Mouse (Mus musculus) lung, embryonic 16.5 days (tissue): ENCODE measurements around the gene Hs6st3. TPM values are rescaled to one million over a fixed set of nuclear protein-coding genes. Genes with fewer than 3 reads are reported as not detected.

Experiments used
- ATAC-seq: fragments of 200-750 bp; cut with Nextera tagmentation; 2 replicates; pipeline ENCODE4 v1.8.0; 2017; ENCODE audit warnings: low read depth, mild to moderate bottlenecking, moderate library complexity
- H3K27ac ChIP-seq: fragments of 300-500 bp; sonication (generic); 2 replicates; pipeline ENCODE4 v1.5.1; 2014; ENCODE audit warnings: mild to moderate bottlenecking, control low read depth, low read length
- H3K27me3 ChIP-seq: fragments of 300-500 bp; sonication (generic); 2 replicates; pipeline ENCODE4 v1.6.1; 2014; ENCODE audit warnings: low read depth, low read length, mixed read lengths; ENCODE audit not compliant: control insufficient read depth, insufficient read depth
- H3K36me3 ChIP-seq: fragments of 300-500 bp; sonication (generic); 2 replicates; pipeline ENCODE4 v1.6.1; 2014; ENCODE audit warnings: low read length; ENCODE audit not compliant: control insufficient read depth, insufficient read depth
- H3K4me1 ChIP-seq: fragments of 300-500 bp; sonication (generic); replicated peaks from 2 replicates; pipeline ENCODE4 v1.6.1; 2014; ENCODE audit warnings: low read length, mixed read lengths; ENCODE audit not compliant: control insufficient read depth, insufficient read depth
- H3K4me2 ChIP-seq: fragments of 300-500 bp; sonication (generic); 2 replicates; pipeline ENCODE4 v1.6.1; 2014; ENCODE audit warnings: low read depth, low read length, control low read depth
- H3K4me3 ChIP-seq: fragments of 300-500 bp; sonication (generic); 2 replicates; pipeline ENCODE4 v1.5.1; 2014; ENCODE audit warnings: mild to moderate bottlenecking, low read length, control low read depth
- H3K9ac ChIP-seq: fragments of 300-500 bp; sonication (generic); 2 replicates; pipeline ENCODE4 v1.6.1; 2014; ENCODE audit warnings: low read length, control low read depth
- H3K9me3 ChIP-seq: fragments of 300-500 bp; sonication (generic); 2 replicates; pipeline ENCODE4 v1.6.1; 2016; ENCODE audit warnings: low read length; ENCODE audit not compliant: control insufficient read depth
- WGBS: fragments of 180-500 bp; shearing (Covaris S2); extraction: QIAGEN DNeasy Blood & Tissue Kit; methylation state at CpG from one replicate; pipeline ENCODE4 v1.1.7; 2014; 5-methylcytosine and 5-hydroxymethylcytosine counted together
- polyA plus RNA-seq: library from polyadenylated mRNA; unstranded; fragments of >200 nt; fragmentation: Nextera tagmentation; extraction: Ambion mirVana; gene quantifications from 2 replicates; pipeline ENCODE4 v1.2.1, GENCODE M21; 2015

The Hs6st3 gene
- 0.43 and 0.52 TPM in 2 replicates for polyA plus RNA-seq

DNA sequence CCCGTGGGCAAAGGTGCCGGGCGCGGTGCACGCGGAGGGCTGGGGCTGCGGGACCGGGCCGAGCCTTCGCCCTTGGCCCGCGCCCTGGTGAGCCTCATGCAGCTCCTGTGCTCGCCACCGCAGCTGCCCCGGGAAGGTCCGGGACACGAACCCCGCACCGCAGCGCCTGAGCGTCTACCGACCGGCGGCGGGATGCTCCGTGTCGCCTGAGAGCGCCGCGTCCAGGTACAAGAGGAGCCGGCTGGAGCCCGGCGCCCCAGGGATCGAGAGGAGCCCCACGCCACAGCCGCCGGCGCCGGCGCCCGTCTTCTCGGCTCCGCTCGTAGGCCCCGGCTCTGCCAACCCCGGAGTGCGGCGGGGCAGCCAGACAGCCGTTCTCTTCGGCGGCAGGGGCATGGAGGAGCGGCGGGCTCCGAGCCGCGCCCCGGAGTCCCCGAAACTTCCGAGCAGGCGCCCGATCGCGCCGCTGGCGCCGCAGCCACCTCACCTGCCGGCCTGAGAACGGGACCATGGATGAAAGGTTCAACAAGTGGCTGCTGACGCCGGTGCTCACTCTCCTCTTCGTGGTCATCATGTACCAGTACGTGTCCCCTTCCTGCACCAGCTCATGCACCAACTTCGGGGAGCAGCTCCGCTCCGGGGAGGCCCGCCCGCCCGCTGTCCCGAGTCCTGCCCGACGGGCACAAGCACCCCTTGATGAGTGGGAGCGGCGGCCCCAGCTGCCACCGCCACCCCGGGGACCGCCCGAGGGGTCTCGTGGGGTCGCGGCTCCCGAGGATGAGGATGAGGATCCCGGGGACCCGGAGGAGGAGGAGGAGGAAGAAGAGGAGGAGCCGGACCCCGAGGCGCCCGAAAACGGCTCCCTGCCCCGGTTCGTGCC, at the start of gene Hs6st3:
Hs6st3 (plus strand) TSS at position 436 of the 880 bp plus-strand sequence.
- H3K27me3 ChIP-seq = peaks cover 26% of the 10 kb centered on the region
- no peak within 1 kb of the TSS for H3K27ac ChIP-seq
- H3K4me1 ChIP-seq = peaks cover 4% of the 10 kb centered on the region; the same call in 1 of the 2 replicates
- H3K9ac ChIP-seq = peak within 1 kb of the TSS; percentile 78
- peak within 1 kb of the TSS; percentile 75 for H3K4me3 ChIP-seq
- H3K9me3 ChIP-seq = no peaks in the 10 kb centered on the region
- under 1% methylated on average over 70 of the region's 100 CpGs for WGBS
- no peaks in the 10 kb centered on the region for H3K36me3 ChIP-seq
- H3K4me2 ChIP-seq = peak within 1 kb of the TSS; percentile 97
- peak; percentile 41 for ATAC-seq

GRCm38 (mm10) chr14:119098851-119099569, 39.1 kb upstream of the Hs6st3 start, which contains the start of gene Uggt2:
TSS of gene Uggt2 (minus strand) at chr14:119099430.
- ATAC-seq = peak; percentile 95
- Histone ChIP-seq H3K4me2 (peak within 1 kb of the TSS; percentile 93), H3K4me3 (peak within 1 kb of the TSS; percentile 78), H3K27ac (peak within 1 kb of the TSS; percentile 74), H3K36me3 (no peaks in the 10 kb centered on the region), H3K9ac (peak within 1 kb of the TSS; percentile 86), H3K9me3 (no peaks in the 10 kb centered on the region), H3K4me1 (no peaks in the 10 kb centered on the region; the same call in 1 of the 2 replicates), H3K27me3 (no peaks in the 10 kb centered on the region)
- WGBS = under 1% methylated on average over 60 of the region's 72 CpGs

DNA sequence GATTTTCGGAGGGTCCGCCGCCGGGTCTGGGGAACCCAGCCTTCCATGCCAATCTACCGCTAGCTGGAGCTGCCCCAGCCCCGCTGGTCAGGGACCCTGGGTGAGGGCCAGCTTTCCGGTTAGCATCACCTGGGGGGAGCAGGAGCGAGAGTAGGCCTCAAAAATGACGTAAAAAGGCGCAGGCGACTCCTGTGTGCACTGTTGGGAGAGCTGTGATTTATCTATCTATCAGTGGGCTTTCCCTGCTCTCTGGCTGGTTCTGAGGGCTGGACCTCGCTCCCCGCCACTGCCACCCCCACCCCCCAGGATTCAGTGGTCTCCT, 38.6 kb upstream of the Hs6st3 start:
- Histone ChIP-seq H3K4me3 (peak overlapping the region; percentile 78), H3K9me3 (no peaks in the 10 kb centered on the region), H3K36me3 (no peaks in the 10 kb centered on the region), H3K4me1 (no peaks in the 10 kb centered on the region; the same call in 1 of the 2 replicates), H3K4me2 (peak overlapping the region; percentile 93), H3K27me3 (no peaks in the 10 kb centered on the region), H3K9ac (peak overlapping the region; percentile 86), H3K27ac (peak overlapping the region; percentile 74)
- WGBS = 2% methylated on average over 13 of the region's 13 CpGs
- peak; percentile 78 for ATAC-seq

DNA sequence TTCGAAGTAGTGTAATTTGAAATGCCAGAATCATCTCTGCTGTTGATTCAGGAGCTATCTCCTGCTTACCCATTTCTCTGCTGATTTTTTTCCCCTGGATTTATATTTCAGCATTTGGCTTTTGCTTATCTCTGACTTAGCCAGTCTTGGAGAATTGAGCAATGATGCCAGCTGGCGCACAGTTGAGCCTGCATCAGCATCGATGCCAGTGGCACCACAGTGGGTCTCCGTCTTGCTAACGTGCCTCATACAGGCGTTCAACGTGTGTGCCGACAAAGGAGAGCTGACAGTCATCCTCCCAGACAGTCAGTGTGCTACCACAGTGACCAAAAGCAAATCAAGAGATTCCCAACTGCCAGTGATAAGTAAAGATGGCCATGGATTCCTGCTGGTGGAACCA, 30.6 kb upstream of the Hs6st3 start:
- H3K27me3 ChIP-seq = no peaks in the 10 kb centered on the region
- no peak for ATAC-seq
- WGBS = 86% methylated on average over 8 of the region's 8 CpGs

GRCm38 (mm10) chr14:119108776-119109301, 29.3 kb upstream of the Hs6st3 start:
- WGBS = 34% methylated on average over 7 of the region's 7 CpGs

More for the DNA sequence above, 30.6 kb upstream of the Hs6st3 start:
- Histone ChIP-seq H3K9me3 (no peaks in the 10 kb centered on the region), H3K4me2 (no peak overlapping the region), H3K9ac (no peak overlapping the region), H3K4me1 (no peaks in the 10 kb centered on the region), H3K27ac (no peak overlapping the region), H3K36me3 (no peaks in the 10 kb centered on the region), H3K4me3 (no peak overlapping the region)

GRCm38 (mm10) chr14:119109776-119110218, 28.3 kb upstream of the Hs6st3 start:
- peak; percentile 90 for ATAC-seq
- H3K27me3 ChIP-seq = no peaks in the 10 kb centered on the region
- no peaks in the 10 kb centered on the region for H3K4me1 ChIP-seq
- no peaks in the 10 kb centered on the region for H3K36me3 ChIP-seq
- no peak overlapping the region for H3K9ac ChIP-seq
- H3K9me3 ChIP-seq = no peaks in the 10 kb centered on the region
- no peak overlapping the region for H3K4me2 ChIP-seq
- no peak overlapping the region for H3K4me3 ChIP-seq
- 55% methylated on average over 3 of the region's 3 CpGs for WGBS
- H3K27ac ChIP-seq = no peak overlapping the region

More at GRCm38 (mm10) chr14:119108776-119109301, 29.3 kb upstream of the Hs6st3 start:
- no peak overlapping the region for H3K4me3 ChIP-seq
- ATAC-seq = peak; percentile 74
- no peak overlapping the region for H3K9ac ChIP-seq
- H3K27me3 ChIP-seq = no peaks in the 10 kb centered on the region
- H3K9me3 ChIP-seq = no peaks in the 10 kb centered on the region
- no peak overlapping the region for H3K4me2 ChIP-seq
- no peaks in the 10 kb centered on the region for H3K4me1 ChIP-seq
- H3K36me3 ChIP-seq = no peaks in the 10 kb centered on the region
- H3K27ac ChIP-seq = peak overlapping the region; percentile 71

DNA sequence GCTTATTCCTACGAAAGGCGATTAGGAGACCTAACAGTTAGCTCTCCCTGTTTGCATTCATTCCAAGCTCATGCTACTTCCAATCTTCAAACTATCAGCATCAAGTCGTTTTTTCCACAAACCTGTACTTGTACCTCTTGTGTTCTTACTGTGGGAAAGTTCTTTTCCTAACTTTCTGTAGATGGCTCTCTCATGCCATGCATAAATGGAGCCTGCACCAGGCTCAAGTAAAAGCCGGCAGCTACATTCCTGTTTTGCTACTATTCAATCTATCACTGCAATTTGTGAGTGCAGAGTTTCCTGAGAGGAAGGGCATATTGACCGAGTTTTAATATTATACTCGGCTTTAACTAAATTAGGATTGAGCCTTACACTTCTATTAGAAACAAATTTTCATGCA, 25.6 kb upstream of the Hs6st3 start:
- H3K27ac ChIP-seq = no peak overlapping the region
- H3K4me1 ChIP-seq = no peaks in the 10 kb centered on the region
- H3K27me3 ChIP-seq = no peaks in the 10 kb centered on the region
- no peak overlapping the region for H3K9ac ChIP-seq
- no peaks in the 10 kb centered on the region for H3K9me3 ChIP-seq
- ATAC-seq = no peak
- H3K4me2 ChIP-seq = no peak overlapping the region
- 58% methylated on average over 6 of the region's 6 CpGs for WGBS
- H3K4me3 ChIP-seq = no peak overlapping the region
- H3K36me3 ChIP-seq = no peaks in the 10 kb centered on the region

DNA sequence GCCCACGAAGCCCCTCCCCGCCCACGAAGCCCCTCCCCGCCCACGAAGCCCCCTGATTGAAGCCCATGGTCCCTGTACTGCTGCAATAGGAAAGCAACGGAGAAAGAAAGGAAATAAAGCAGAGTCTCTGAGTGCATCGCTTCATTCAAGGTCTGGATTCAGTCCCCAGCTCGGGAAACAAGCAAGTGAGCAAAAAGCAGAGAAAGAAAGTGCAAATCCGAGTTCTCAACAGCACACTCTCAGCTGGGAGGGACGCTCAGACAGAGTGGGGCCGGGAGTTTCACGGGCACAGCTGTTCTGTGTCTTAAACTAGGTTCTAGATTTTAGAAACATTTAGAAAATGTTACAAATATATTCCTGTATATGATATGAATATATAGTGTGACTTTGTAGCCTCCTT, 14.6 kb upstream of the Hs6st3 start:
- ATAC-seq = peak; percentile 69
- 9% methylated on average over 12 of the region's 12 CpGs for WGBS
- Histone ChIP-seq H3K27ac (peak overlapping the region; percentile 82), H3K4me3 (peak overlapping the region; percentile 46), H3K4me1 (no peaks in the 10 kb centered on the region), H3K4me2 (peak overlapping the region; percentile 61), H3K9ac (peak overlapping the region; percentile 54), H3K27me3 (no peaks in the 10 kb centered on the region), H3K36me3 (no peaks in the 10 kb centered on the region), H3K9me3 (no peaks in the 10 kb centered on the region; the same call in 1 of the 2 replicates)

- peak overlapping the region; percentile 61 for H3K4me2 ChIP-seq
- peak overlapping the region; percentile 82 for H3K27ac ChIP-seq
- H3K4me3 ChIP-seq = peak overlapping the region; percentile 46
- no peaks in the 10 kb centered on the region for H3K4me1 ChIP-seq
- no peaks in the 10 kb centered on the region for H3K36me3 ChIP-seq
- H3K9ac ChIP-seq = no peak overlapping the region
- 21% methylated on average over 3 of the region's 3 CpGs for WGBS
- H3K9me3 ChIP-seq = no peaks in the 10 kb centered on the region; the same call in 1 of the 2 replicates
- H3K27me3 ChIP-seq = no peaks in the 10 kb centered on the region
- ATAC-seq = peak; percentile 91
Observed at GRCm38 (mm10) chr14:119124061-119124460, 14.1 kb upstream of the Hs6st3 start.
